In genomic region chr6:137179026-137179425, GRCm38 (mm10) we compare ENCODE assay signal across 20 mouse cellular contexts. TPM values are rescaled to one million over a fixed set of nuclear protein-coding genes. Genes with fewer than 3 reads are reported as not detected.
DNase-seq lines count a peak whose midpoint lies in the region; ATAC-seq and TF ChIP-seq lines count a peak whose summit lies in the region.
"Had no signal": no experiment of that assay in that cellular context is flagged by ENCODE, and none has a peak within 500 bp of the region (broad histone marks: within the 10 kb centered on the region; RNA-seq: fewer than 3 reads in every experiment).

No protein-coding gene starts in this region.

- ATAC-seq in heart, embryonic 16.5 days (replicated peaks; ENCODE audit: extremely low read depth, insufficient read depth, low FRiP score) = peak; percentile 92
- no peak for ATAC-seq in midbrain, embryonic 11.5 days (ENCODE audit: low FRiP score)
- no peak for ATAC-seq in midbrain, postnatal 0 days (ENCODE audit: low FRiP score)
- peak; percentile 95 for ATAC-seq in forebrain, embryonic 16.5 days
- ATAC-seq: intestine, postnatal 0 days; Patski had no signal

- H3K9ac ChIP-seq in heart, embryonic 16.5 days (ENCODE audit: low read length) = no peak overlapping the region
- no peak overlapping the region for H3K9ac ChIP-seq in midbrain, embryonic 11.5 days (ENCODE audit: low read length)
- no peak overlapping the region for H3K9ac ChIP-seq in midbrain, postnatal 0 days (replicated peaks; ENCODE audit: low read length, poor library complexity, severe bottlenecking)
- H3K9ac ChIP-seq in forebrain, embryonic 16.5 days (replicated peaks; ENCODE audit: low read depth, low read length) = no peak overlapping the region
- H3K9ac ChIP-seq: embryonic facial prominence, embryonic 13.5 days; hindbrain, embryonic 12.5 days; liver, embryonic 14.5 days had no signal

- no peaks in the 10 kb centered on the region for H3K36me3 ChIP-seq in heart, embryonic 16.5 days (ENCODE audit: control insufficient read depth, insufficient read depth)
- no peaks in the 10 kb centered on the region for H3K36me3 ChIP-seq in midbrain, embryonic 11.5 days (ENCODE audit: control insufficient read depth, insufficient read depth, low read length)
- no peaks in the 10 kb centered on the region for H3K36me3 ChIP-seq in midbrain, postnatal 0 days (ENCODE audit: insufficient read depth, low read length)
- no peaks in the 10 kb centered on the region for H3K36me3 ChIP-seq in forebrain, embryonic 16.5 days (ENCODE audit: control insufficient read depth, insufficient read depth)
- H3K36me3 ChIP-seq: embryonic facial prominence, embryonic 13.5 days; hindbrain, embryonic 12.5 days; midbrain, embryonic 10.5 days had no signal

- WGBS in heart, embryonic 16.5 days = 36% methylated on average over 3 of the region's 3 CpGs
- 81% methylated on average over 3 of the region's 3 CpGs for WGBS in midbrain, embryonic 11.5 days
- 58% methylated on average over 3 of the region's 3 CpGs for WGBS in midbrain, postnatal 0 days
- 25% methylated on average over 3 of the region's 3 CpGs for WGBS in forebrain, embryonic 16.5 days

- TF ChIP-seq CTCF in midbrain, postnatal 0 days (IDR thresholded peaks at IDR 0.05) = no peak

- H3K4me2 ChIP-seq in heart, embryonic 16.5 days (ENCODE audit: low read depth, low read length) = no peak overlapping the region
- H3K4me2 ChIP-seq in midbrain, embryonic 11.5 days = no peak overlapping the region
- H3K4me2 ChIP-seq in midbrain, postnatal 0 days (ENCODE audit: low read depth, low read length, poor library complexity, severe bottlenecking) = no peak overlapping the region
- no peak overlapping the region for H3K4me2 ChIP-seq in forebrain, embryonic 16.5 days (ENCODE audit: low read length)
- H3K4me2 ChIP-seq: embryonic facial prominence, embryonic 13.5 days; hindbrain, embryonic 12.5 days had no signal

- peak; percentile 74 for DNase-seq in heart, adult 11 months
- no peak for DNase-seq in heart, postnatal 36 days
- DNase-seq in heart, postnatal 25 days (ENCODE audit: low spot score) = no peak
- peak; percentile 60 for DNase-seq in midbrain, embryonic 11.5 days (ENCODE audit: low spot score, missing footprints)
- DNase-seq in midbrain, postnatal 0 days (ENCODE audit: low spot score) = no peak
- no peak for DNase-seq in right cerebral cortex, adult 2 months (ENCODE audit: low spot score in 2 of 2)
- DNase-seq: cerebellum, adult 18-20 months; cerebellum, postnatal 25 days; gastrocnemius, postnatal 10 days; kidney, postnatal 25 days; right cerebral cortex, postnatal 14 days had no signal

- no peaks in the 10 kb centered on the region for H3K27me3 ChIP-seq in heart, embryonic 16.5 days (ENCODE audit: control insufficient read depth, insufficient read depth, low read length)
- H3K27me3 ChIP-seq in midbrain, embryonic 11.5 days (ENCODE audit: control insufficient read depth, insufficient read depth, low read length) = no peaks in the 10 kb centered on the region
- no peaks in the 10 kb centered on the region for H3K27me3 ChIP-seq in midbrain, postnatal 0 days (ENCODE audit: insufficient read depth, low read length)
- no peaks in the 10 kb centered on the region for H3K27me3 ChIP-seq in forebrain, embryonic 16.5 days (replicated peaks; ENCODE audit: control insufficient read depth, insufficient read depth, low read length)
- H3K27me3 ChIP-seq: embryonic facial prominence, embryonic 13.5 days; hindbrain, embryonic 12.5 days; Patski had no signal

- H3K4me3 ChIP-seq in heart, embryonic 16.5 days (ENCODE audit: low read length) = no peak overlapping the region
- H3K4me3 ChIP-seq in midbrain, embryonic 11.5 days (ENCODE audit: low read depth, low read length) = no peak overlapping the region
- no peak overlapping the region for H3K4me3 ChIP-seq in midbrain, postnatal 0 days (ENCODE audit: low read depth, low read length)
- H3K4me3 ChIP-seq in forebrain, embryonic 16.5 days (replicated peaks; ENCODE audit: low read length) = no peak overlapping the region
- H3K4me3 ChIP-seq: embryonic facial prominence, embryonic 13.5 days; hindbrain, embryonic 12.5 days; left cerebral cortex, adult 2 months; midbrain, embryonic 10.5 days had no signal

- peaks cover 13% of the 10 kb centered on the region for H3K4me1 ChIP-seq in heart, embryonic 16.5 days (ENCODE audit: control insufficient read depth, insufficient read depth, low read length)
- H3K4me1 ChIP-seq in midbrain, embryonic 11.5 days (ENCODE audit: control insufficient read depth, insufficient read depth, low read length) = no peaks in the 10 kb centered on the region
- H3K4me1 ChIP-seq in midbrain, postnatal 0 days (ENCODE audit: insufficient read depth, low read length) = no peaks in the 10 kb centered on the region
- peaks cover 7% of the 10 kb centered on the region for H3K4me1 ChIP-seq in forebrain, embryonic 16.5 days (replicated peaks; ENCODE audit: control insufficient read depth, insufficient read depth, low read length)

- H3K9me3 ChIP-seq in heart, embryonic 16.5 days (replicated peaks; ENCODE audit: control insufficient read depth, low read length) = no peaks in the 10 kb centered on the region
- no peaks in the 10 kb centered on the region for H3K9me3 ChIP-seq in midbrain, embryonic 11.5 days (ENCODE audit: control insufficient read depth, low read length)
- no peaks in the 10 kb centered on the region for H3K9me3 ChIP-seq in midbrain, postnatal 0 days (ENCODE audit: low read length)
- H3K9me3 ChIP-seq in forebrain, embryonic 16.5 days (ENCODE audit: control insufficient read depth, low read length) = no peaks in the 10 kb centered on the region
- H3K9me3 ChIP-seq: embryonic facial prominence, embryonic 13.5 days; hindbrain, embryonic 12.5 days; midbrain, embryonic 10.5 days had no signal

- peak overlapping the region; percentile 62 for H3K27ac ChIP-seq in heart, embryonic 16.5 days (ENCODE audit: low read length)
- H3K27ac ChIP-seq in midbrain, embryonic 11.5 days (ENCODE audit: low read depth, low read length) = no peak overlapping the region
- no peak overlapping the region; the same call in 1 of the 2 replicates for H3K27ac ChIP-seq in midbrain, postnatal 0 days (ENCODE audit: low read depth, low read length)
- no peak overlapping the region for H3K27ac ChIP-seq in forebrain, embryonic 16.5 days (ENCODE audit: low read length)
- H3K27ac ChIP-seq: embryonic facial prominence, embryonic 13.5 days; hindbrain, embryonic 12.5 days; left cerebral cortex, adult 2 months; liver, embryonic 14.5 days; midbrain, embryonic 10.5 days had no signal

- intact Hi-C loops in heart, postnatal 36 days (cut with DNase I) = no loop called here
- intact Hi-C loops in heart, postnatal 25 days (cut with DNase I) = no loop called here

RNA-seq across cellular contexts. Expression of gene Rerg, which starts 8.7 kb away (rescaled TPM):
- 1 to 10 TPM; 3.6 to 4.1 TPM for total RNA-seq in heart, postnatal 36 days (2021)
- polyA plus RNA-seq in heart, embryonic 16.5 days (2015; fragmentation: Nextera tagmentation; extraction: Ambion mirVana) = 4.9 and 5.5 TPM in 2 replicates
- total RNA-seq in heart, postnatal 25 days (2021) = 1 to 10 TPM; 3.5 to 4.8 TPM
- polyA plus RNA-seq in midbrain, embryonic 11.5 days (2014; fragmentation: Nextera tagmentation; extraction: Ambion mirVana) = 1.00 and 1.0 TPM in 2 replicates
- total RNA-seq in midbrain, postnatal 0 days (2014; rRNA removed) = 0.82 and 2.9 TPM in 2 replicates
- polyA plus RNA-seq in midbrain, postnatal 0 days (2015; fragmentation: Nextera tagmentation; extraction: Ambion mirVana) = 8.3 and 9.8 TPM in 2 replicates
- 6.9 and 7.2 TPM in 2 replicates for polyA plus RNA-seq in forebrain, embryonic 16.5 days (2015; fragmentation: Nextera tagmentation; extraction: Ambion mirVana)

Comparison
In these comparisons a context has a peak if more than half of its experiments do, and no peak if none do; other contexts are left out.
1. DNase-seq: peak in heart, adult 11 months (single experiment) and midbrain, embryonic 11.5 days (single experiment); none in heart, postnatal 36 days (0 of 2), heart, postnatal 25 days (single experiment), midbrain, postnatal 0 days (single experiment) and right cerebral cortex, adult 2 months (0 of 2).
2. ATAC-seq: peak in heart, embryonic 16.5 days (single experiment) and forebrain, embryonic 16.5 days (single experiment); none in midbrain, embryonic 11.5 days (single experiment) and midbrain, postnatal 0 days (single experiment).